Mouse (Mus musculus) adrenal gland, postnatal 25 days (tissue): ENCODE measurements around the gene Vcl. TPM values are rescaled to one million over a fixed set of nuclear protein-coding genes. Genes with fewer than 3 reads are reported as not detected.

Experiments
- DNase-seq: peaks from one replicate; pipeline ENCODE4 v3.0.0; 2021; ENCODE audit warnings: mixed read lengths
- long read RNA-seq: library from polyadenylated mRNA; stranded (forward); transcript quantifications from one replicate; pipeline ENCODE4 v2.0.0, GENCODE M21; 2021
- total RNA-seq: library from RNA; stranded (reverse); gene quantifications from 2 replicates; pipeline ENCODE4 v1.2.3, GENCODE M21; 2021

Vcl gene
- 91.6 and 100 TPM in 2 replicates for total RNA-seq
- long read RNA-seq, partial matches to known transcripts: 14 of 14 reads
- long read RNA-seq, other reads (novel, unspliced or antisense): 0 of 14 reads

- peak; percentile 100 for DNase-seq
These were observed at the start of gene Vcl for GRCm38 (mm10) chr14:20928848-20929745. TSS of gene Vcl (plus strand) at chr14:20929398.

GRCm38 (mm10) chr14:20884691-20885090, 44.5 kb upstream of the Vcl start:
- DNase-seq: no peak

- no peak for DNase-seq
These were observed 43.9 kb upstream of the Vcl start for GRCm38 (mm10) chr14:20885091-20885888.

- peak; percentile 57 for DNase-seq
These were observed 42.9 kb upstream of the Vcl start for GRCm38 (mm10) chr14:20886266-20886665.

GRCm38 (mm10) chr14:20887541-20888085, 41.6 kb upstream of the Vcl start:
- DNase-seq: no peak

GRCm38 (mm10) chr14:20891941-20892402, 37.2 kb upstream of the Vcl start:
- DNase-seq: no peak

- no peak for DNase-seq
These were observed 35.4 kb upstream of the Vcl start for GRCm38 (mm10) chr14:20893815-20894214.

- DNase-seq: no peak
These were observed 27.9 kb upstream of the Vcl start for GRCm38 (mm10) chr14:20901267-20901666.

GRCm38 (mm10) chr14:20903137-20903536, 26.1 kb upstream of the Vcl start:
- DNase-seq: no peak

GRCm38 (mm10) chr14:20911811-20912210, 17.4 kb upstream of the Vcl start:
- DNase-seq: no peak

GRCm38 (mm10) chr14:20914415-20914814, 14.8 kb upstream of the Vcl start:
- DNase-seq: peak; percentile 73

- no peak for DNase-seq
These were observed 12.3 kb upstream of the Vcl start for GRCm38 (mm10) chr14:20916625-20917612.

- no peak for DNase-seq
These were observed 5.0 kb upstream of the Vcl start for GRCm38 (mm10) chr14:20924071-20924789.

GRCm38 (mm10) chr14:20927470-20928307, 1.5 kb upstream of the Vcl start:
- no peak for DNase-seq

- DNase-seq: no peak
These were observed 901 bp upstream of the Vcl start for GRCm38 (mm10) chr14:20928308-20928685.

- DNase-seq: peak; percentile 7
These were observed 726 bp downstream of the Vcl start for GRCm38 (mm10) chr14:20929814-20930434.

GRCm38 (mm10) chr14:20930481-20931391, 1.5 kb downstream of the Vcl start:
- peak; percentile 8 for DNase-seq

- DNase-seq: no peak
These were observed 9.2 kb downstream of the Vcl start for GRCm38 (mm10) chr14:20938424-20938823.
